Mouse (Mus musculus) embryonic facial prominence, embryonic 13.5 days (tissue): ENCODE measurements around the gene Srsf1. TPM values are rescaled to one million over a fixed set of nuclear protein-coding genes. Genes with fewer than 3 reads are reported as not detected.

Experiments
- ATAC-seq: fragments of 200-750 bp; cut with Nextera tagmentation; 2 replicates; pipeline ENCODE4 v1.8.0; 2017; ENCODE audit warnings: low read depth; ENCODE audit not compliant: insufficient number of reproducible peaks, insufficient read depth, low FRiP score, low TSS enrichment
- H3K27ac ChIP-seq: fragments of 300-500 bp; sonication (generic); 2 replicates; pipeline ENCODE4 v1.5.1; 2015; ENCODE audit warnings: moderate library complexity, mild to moderate bottlenecking, inconsistent platforms
- H3K27me3 ChIP-seq: fragments of 300-500 bp; sonication (generic); 2 replicates; pipeline ENCODE4 v1.6.1; 2015; ENCODE audit warnings: mild to moderate bottlenecking, inconsistent platforms
- H3K36me3 ChIP-seq: fragments of 300-500 bp; sonication (generic); 2 replicates; pipeline ENCODE4 v1.6.1; 2015; ENCODE audit warnings: mild to moderate bottlenecking, inconsistent platforms
- H3K4me1 ChIP-seq: fragments of 300-500 bp; sonication (generic); 2 replicates; pipeline ENCODE4 v1.6.1; 2015; ENCODE audit warnings: inconsistent platforms
- H3K4me2 ChIP-seq: fragments of 300-500 bp; sonication (generic); 2 replicates; pipeline ENCODE4 v1.6.1; 2015; ENCODE audit warnings: moderate library complexity, mild to moderate bottlenecking, inconsistent platforms
- H3K4me3 ChIP-seq: fragments of 300-500 bp; sonication (generic); 2 replicates; pipeline ENCODE4 v1.5.1; 2015; ENCODE audit warnings: mild to moderate bottlenecking, inconsistent platforms
- H3K9ac ChIP-seq: fragments of 300-500 bp; sonication (generic); 2 replicates; pipeline ENCODE4 v1.6.1; 2015; ENCODE audit warnings: mild to moderate bottlenecking, inconsistent platforms
- H3K9me3 ChIP-seq: fragments of 300-500 bp; sonication (generic); 2 replicates; pipeline ENCODE4 v1.6.1; 2016; ENCODE audit warnings: inconsistent platforms
- WGBS: fragments of 180-500 bp; shearing (Covaris S2); methylation state at CpG from one replicate; pipeline ENCODE4 v1.1.7; 2015; ENCODE audit warnings: mixed read lengths; 5-methylcytosine and 5-hydroxymethylcytosine counted together
- polyA plus RNA-seq: library from polyadenylated mRNA; unstranded; fragments of >200 nt; fragmentation: Nextera tagmentation; extraction: Ambion mirVana; gene quantifications from 2 replicates; pipeline ENCODE4 v1.2.1, GENCODE M21; 2015

The Srsf1 gene
- polyA plus RNA-seq, 1 experiment from 2014 or later = 374 TPM

DNA sequence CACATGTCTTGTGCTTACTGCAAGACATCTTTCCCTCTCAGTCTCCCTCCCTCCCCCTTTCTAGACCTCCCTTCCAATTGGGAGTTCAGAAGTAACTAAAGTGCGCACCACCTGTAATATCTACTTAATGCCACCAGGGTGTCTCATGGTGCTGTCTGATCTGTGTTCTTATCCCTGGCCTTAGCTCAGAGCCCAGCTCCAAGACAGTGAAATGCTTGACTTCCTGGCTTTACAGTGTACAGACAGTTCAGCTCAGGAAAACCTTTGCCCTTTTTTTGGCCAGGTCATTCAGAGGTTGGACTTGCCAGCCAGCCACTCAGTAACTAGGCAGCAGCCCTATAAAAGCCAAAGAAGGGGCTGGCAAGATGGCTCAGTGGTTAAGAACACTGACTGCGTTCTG is 12.0 kb downstream of the Srsf1 start:
- H3K4me2 ChIP-seq = no peak overlapping the region
- no peak overlapping the region for H3K9ac ChIP-seq
- no peaks in the 10 kb centered on the region for H3K4me1 ChIP-seq
- H3K9me3 ChIP-seq = no peaks in the 10 kb centered on the region
- H3K4me3 ChIP-seq = no peak overlapping the region
- H3K27ac ChIP-seq = no peak overlapping the region
- H3K36me3 ChIP-seq = no peaks in the 10 kb centered on the region
- H3K27me3 ChIP-seq = no peaks in the 10 kb centered on the region
- ATAC-seq = 0 out of 2 replicates have a peak, but pooled peaks have one; percentile 57
- WGBS = 43% methylated on average over 2 of the region's 2 CpGs

DNA sequence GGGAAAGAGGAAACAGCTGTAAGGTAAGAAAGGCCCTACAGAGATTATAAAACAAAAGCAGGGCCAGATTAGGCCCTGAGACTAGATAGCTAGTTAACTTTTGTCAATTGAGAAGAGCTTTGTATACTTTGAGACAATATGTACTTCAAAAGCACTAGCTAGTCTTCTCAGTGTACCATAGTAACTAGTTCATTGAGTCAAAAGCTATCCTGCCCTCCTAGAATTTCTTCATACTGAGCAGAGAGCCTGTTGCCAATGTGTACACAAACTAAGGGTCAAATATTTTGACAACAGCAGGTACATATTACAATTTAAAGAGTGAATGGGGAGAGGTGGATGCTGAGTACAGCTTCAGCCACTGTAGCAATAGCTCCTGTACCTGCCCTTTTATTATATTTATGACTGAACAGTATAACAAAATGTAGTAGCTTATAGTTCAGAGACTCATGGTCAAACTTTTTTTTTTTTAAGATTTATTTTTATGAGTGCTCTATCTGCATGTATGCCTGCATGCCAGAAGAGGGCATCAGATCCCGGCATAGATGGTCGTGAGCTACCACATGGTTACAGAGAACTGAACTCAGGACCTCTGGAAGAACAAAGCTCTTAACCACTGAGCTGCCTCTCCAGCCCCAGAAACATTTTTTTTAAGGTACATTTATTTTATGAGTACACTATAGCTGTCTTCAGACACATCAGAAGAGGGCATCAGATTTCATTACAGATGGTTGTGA is 14.9 kb downstream of the Srsf1 start:
- Histone ChIP-seq H3K27ac (no peak overlapping the region), H3K36me3 (no peaks in the 10 kb centered on the region), H3K27me3 (no peaks in the 10 kb centered on the region), H3K9ac (no peak overlapping the region), H3K4me1 (0 out of 2 replicates have a peak, but pooled peaks cover under 1% of the 10 kb centered on the region), H3K4me3 (no peak overlapping the region), H3K4me2 (no peak overlapping the region), H3K9me3 (no peaks in the 10 kb centered on the region)
- no peak for ATAC-seq
- WGBS = 80% methylated on average over 2 of the region's 2 CpGs

DNA sequence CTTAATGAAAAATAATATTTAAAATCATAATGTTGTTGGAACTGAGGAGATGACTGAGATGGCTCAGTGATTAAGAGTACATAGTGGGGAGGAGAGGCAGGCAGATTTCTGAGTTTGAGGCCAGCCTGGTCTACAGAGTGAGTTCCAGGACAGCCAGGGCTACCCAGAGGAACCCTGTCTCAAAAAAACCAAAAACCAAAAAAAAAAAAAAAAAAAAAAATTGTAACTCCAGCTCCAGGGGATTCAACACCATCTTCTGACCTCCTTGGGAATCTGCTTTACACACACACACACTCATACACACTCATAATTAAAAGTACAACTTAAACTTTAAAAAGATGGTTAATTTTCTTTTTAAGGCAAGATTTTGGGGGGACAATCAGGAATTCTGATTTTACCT is 18.6 kb downstream of the Srsf1 start:
- Histone ChIP-seq H3K4me3 (no peak overlapping the region), H3K36me3 (no peaks in the 10 kb centered on the region), H3K4me1 (peaks cover 16% of the 10 kb centered on the region), H3K4me2 (no peak overlapping the region), H3K9ac (no peak overlapping the region), H3K27ac (no peak overlapping the region), H3K27me3 (no peaks in the 10 kb centered on the region), H3K9me3 (no peaks in the 10 kb centered on the region)
- no peak for ATAC-seq

DNA sequence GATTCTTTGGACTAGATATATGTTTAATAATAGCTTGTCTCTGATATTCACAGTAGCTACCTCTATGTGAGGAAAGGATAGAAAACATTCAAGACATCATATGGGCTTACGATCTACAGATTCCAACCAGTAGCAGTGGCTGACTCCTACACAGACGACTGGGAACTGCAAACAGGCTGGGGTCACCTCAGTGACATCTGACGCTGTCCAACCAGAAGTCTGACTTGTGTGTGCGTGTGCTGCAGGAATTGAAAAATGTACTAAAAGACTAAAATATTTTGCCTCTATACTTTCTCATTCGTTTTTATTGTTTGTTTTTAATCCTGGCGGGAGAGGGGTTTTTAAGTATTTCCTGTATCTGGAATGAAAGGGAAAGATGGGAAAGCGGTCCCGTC is 20.0 kb downstream of the Srsf1 start:
- Histone ChIP-seq H3K4me1 (peaks cover 30% of the 10 kb centered on the region), H3K9me3 (no peaks in the 10 kb centered on the region), H3K4me2 (peak overlapping the region; percentile 82), H3K27me3 (no peaks in the 10 kb centered on the region), H3K4me3 (peak overlapping the region; percentile 96), H3K27ac (peak overlapping the region; percentile 97), H3K36me3 (no peaks in the 10 kb centered on the region), H3K9ac (peak overlapping the region; percentile 98)
- WGBS = 2% methylated on average over 8 of the region's 8 CpGs
- no peak for ATAC-seq

DNA sequence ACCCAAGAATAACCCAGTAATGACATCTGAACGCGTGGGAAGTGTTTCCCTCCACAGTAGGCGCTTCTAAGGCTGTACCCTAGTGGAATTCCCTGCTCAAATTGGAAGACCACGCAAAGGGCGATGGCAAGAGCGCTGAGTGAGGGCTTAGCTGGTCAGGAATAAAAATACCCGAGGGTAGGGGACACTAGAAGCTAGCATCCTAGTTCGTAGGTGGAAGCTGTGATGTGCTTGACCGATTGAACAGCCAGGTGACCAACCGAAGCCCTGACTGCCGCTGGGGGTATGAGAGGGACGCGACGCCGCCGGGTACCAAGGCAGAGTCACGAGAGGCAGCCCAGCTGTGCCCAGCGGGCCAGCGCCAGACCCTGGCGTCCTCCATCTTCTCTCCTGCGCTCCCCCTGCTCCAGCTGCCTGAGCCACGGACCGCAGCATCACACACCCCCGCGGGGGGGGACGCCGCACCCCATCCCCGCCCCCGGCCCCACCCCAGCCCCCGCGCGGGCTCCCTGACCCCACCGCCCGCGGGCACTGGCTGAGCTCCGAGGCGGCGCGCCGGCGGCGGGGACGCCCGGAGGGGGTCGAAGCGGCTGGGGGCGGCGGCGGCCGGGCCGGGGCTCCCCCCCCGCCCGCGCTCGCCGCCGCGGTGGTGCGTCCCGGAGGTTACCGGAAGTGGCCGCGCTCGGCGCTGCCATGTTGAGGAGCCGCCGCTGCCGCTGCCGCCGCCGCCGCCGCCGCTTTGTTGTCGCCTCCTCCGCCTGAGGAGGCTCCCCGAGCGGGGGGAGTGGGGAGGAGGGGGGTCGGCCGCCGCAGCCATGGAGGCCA is 20.6 kb downstream of the Srsf1 start, which contains the start of gene Vezf1:
Vezf1 (plus strand) TSS at position 694 of the 825 bp plus-strand sequence.
- peak; percentile 89 for ATAC-seq
- Histone ChIP-seq H3K9me3 (no peaks in the 10 kb centered on the region), H3K36me3 (no peaks in the 10 kb centered on the region), H3K4me3 (peak within 1 kb of the TSS; percentile 96), H3K4me1 (peaks cover 35% of the 10 kb centered on the region), H3K9ac (peak within 1 kb of the TSS; percentile 98), H3K27ac (peak within 1 kb of the TSS; percentile 97), H3K4me2 (peak within 1 kb of the TSS; percentile 82), H3K27me3 (no peaks in the 10 kb centered on the region)
- under 1% methylated on average over 31 of the region's 81 CpGs for WGBS

DNA sequence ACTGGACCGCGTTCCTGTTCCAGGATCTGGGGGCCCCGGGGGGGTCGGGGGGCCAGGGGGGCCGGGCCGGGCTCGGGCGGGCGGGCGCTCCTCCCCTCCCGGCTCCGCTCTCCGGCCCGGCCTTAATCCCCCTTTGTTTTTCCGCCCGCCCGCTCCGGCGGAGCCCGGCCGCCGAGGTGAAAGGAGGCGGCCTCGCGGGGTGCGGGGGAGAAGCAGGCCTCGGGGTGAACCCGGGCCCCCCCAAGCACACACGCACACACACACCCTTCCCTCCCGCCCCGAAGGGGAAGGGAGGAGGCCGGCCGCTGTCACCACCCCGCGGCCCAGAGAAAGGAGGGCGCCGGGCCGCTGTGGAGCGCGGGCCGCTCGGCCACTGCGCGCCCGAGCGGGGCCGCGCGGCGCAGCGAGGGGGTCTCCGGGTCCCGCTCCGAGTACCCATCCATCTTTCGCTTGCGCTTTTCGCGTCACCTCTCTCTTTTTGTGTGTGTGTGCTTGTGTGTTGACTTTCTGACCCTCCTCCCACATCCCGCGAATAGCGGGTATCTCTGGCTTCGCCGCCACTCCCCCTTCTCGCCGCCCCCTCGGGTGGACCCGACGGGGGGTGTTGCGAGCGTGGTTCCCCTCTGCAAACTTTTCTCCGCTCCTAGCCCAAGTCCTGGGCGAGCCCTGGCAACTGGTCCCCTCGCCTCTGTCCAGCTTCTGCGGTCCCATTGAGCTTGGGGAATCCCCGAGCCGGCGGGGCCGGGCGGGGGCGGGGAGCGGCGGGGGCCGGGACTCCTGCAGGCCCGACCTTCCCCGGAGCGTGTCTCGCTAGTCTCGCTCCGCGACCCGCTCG is 21.5 kb downstream of the Srsf1 start:
- H3K4me2 ChIP-seq = peak overlapping the region; percentile 82
- peaks cover 43% of the 10 kb centered on the region for H3K4me1 ChIP-seq
- peak overlapping the region; percentile 96 for H3K4me3 ChIP-seq
- H3K36me3 ChIP-seq = peaks cover 7% of the 10 kb centered on the region
- ATAC-seq = peak; percentile 65
- peak overlapping the region; percentile 98 for H3K9ac ChIP-seq
- WGBS = under 1% methylated on average over 69 of the region's 92 CpGs
- H3K27ac ChIP-seq = peak overlapping the region; percentile 97
- no peaks in the 10 kb centered on the region for H3K27me3 ChIP-seq
- H3K9me3 ChIP-seq = no peaks in the 10 kb centered on the region

DNA sequence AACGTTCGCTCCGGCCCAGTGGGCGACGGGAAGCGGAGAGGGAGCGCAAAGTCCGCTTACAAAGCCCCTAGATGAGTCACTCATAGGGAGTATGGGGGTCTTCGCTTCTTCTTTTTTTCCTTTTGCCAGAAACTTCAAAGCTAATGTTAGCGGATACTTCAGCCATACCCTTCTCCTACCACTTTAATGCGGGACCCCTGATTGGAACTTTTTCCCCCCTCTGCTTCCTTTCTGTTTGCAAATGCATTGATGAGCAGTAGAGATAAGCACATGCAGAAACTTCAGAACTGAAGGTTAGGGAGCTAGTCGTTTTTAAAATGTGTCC is 22.0 kb downstream of the Srsf1 start:
- H3K4me3 ChIP-seq = peak overlapping the region; percentile 96
- no peaks in the 10 kb centered on the region for H3K9me3 ChIP-seq
- ATAC-seq = no peak
- peak overlapping the region; percentile 98 for H3K9ac ChIP-seq
- peak overlapping the region; percentile 97 for H3K27ac ChIP-seq
- H3K27me3 ChIP-seq = no peaks in the 10 kb centered on the region
- peak overlapping the region; percentile 82 for H3K4me2 ChIP-seq
- peaks cover 13% of the 10 kb centered on the region for H3K36me3 ChIP-seq
- WGBS = under 1% methylated on average over 12 of the region's 12 CpGs
- H3K4me1 ChIP-seq = peaks cover 44% of the 10 kb centered on the region

DNA sequence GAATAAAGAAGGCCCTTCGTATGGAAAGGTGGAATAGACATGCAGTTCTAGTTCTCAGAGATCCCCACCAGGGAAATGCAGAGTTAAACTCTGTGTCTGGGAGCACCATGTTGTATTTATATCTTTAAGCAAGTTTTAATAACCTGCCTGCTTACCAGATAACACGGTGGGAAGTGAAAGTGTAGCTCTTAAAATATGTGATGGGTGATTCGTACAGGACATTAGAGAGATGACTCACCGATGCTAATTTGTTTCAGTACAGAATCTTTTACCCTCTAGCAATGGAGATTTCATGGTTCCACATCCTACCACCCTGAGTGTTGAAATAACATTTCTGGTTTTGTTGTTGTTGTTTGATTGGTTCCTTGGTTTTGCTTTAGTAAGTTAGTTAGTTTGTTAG is 23.2 kb downstream of the Srsf1 start:
- Histone ChIP-seq H3K9me3 (no peaks in the 10 kb centered on the region), H3K27ac (no peak overlapping the region), H3K4me2 (peak overlapping the region; percentile 82), H3K4me1 (peaks cover 49% of the 10 kb centered on the region), H3K9ac (0 out of 2 replicates have a peak overlapping the region, but pooled peaks have one; percentile 2), H3K27me3 (no peaks in the 10 kb centered on the region), H3K36me3 (peaks cover 22% of the 10 kb centered on the region), H3K4me3 (peak overlapping the region; percentile 96)
- 12% methylated on average over 4 of the region's 4 CpGs for WGBS
- ATAC-seq = no peak

DNA sequence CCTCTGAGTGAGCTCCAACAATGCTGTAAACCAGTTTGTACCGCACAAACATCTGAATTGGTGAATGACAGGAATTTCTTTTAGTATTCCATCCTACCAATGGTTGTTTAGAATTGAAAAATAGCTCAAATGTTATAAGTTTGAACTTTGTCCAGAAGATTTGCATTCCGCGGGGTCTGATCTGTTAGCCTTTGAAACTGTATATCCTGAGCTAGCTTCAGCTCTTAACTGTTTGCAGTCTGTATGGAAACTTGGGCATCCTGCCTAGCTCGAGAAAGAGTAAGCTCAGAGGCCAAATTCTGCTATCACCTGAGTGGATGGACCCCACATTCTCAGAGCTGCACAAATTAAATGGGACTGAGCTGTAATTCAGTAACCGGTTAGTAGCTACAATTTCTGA is 23.9 kb downstream of the Srsf1 start:
- Histone ChIP-seq H3K9me3 (no peaks in the 10 kb centered on the region), H3K4me1 (peaks cover 49% of the 10 kb centered on the region), H3K27me3 (no peaks in the 10 kb centered on the region), H3K4me2 (peak overlapping the region; percentile 82), H3K36me3 (peaks cover 28% of the 10 kb centered on the region), H3K4me3 (peak overlapping the region; percentile 96), H3K9ac (peak overlapping the region; percentile 58; the same call in 1 of the 2 replicates), H3K27ac (no peak overlapping the region; the same call in 1 of the 2 replicates)
- ATAC-seq = no peak
- WGBS = 20% methylated on average over 5 of the region's 5 CpGs

DNA sequence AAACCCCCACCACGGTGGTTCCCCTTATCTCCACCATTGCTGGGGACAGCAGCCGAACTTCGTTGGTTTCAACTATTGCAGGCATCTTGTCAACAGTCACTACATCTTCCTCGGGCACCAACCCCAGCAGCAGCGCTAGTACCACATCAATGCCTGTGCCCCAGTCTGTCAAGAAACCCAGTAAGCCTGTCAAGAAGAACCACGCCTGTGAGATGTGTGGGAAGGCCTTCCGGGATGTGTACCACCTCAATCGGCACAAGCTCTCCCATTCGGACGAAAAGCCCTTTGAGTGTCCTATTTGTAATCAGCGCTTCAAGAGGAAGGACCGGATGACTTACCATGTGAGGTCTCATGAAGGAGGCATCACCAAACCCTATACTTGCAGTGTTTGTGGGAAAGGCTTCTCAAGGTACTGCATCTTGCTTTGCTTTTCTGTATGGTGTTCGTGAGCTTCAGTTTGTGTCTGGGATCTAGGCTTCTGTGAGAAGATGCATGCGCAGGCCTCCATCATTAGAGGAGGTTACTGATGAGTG is 26.2 kb downstream of the Srsf1 start:
- Histone ChIP-seq H3K9me3 (no peaks in the 10 kb centered on the region), H3K4me1 (peaks cover 44% of the 10 kb centered on the region), H3K27me3 (no peaks in the 10 kb centered on the region), H3K27ac (no peak overlapping the region), H3K4me2 (no peak overlapping the region), H3K9ac (no peak overlapping the region), H3K36me3 (peaks cover 48% of the 10 kb centered on the region), H3K4me3 (no peak overlapping the region)
- ATAC-seq = no peak
- 80% methylated on average over 14 of the region's 14 CpGs for WGBS

DNA sequence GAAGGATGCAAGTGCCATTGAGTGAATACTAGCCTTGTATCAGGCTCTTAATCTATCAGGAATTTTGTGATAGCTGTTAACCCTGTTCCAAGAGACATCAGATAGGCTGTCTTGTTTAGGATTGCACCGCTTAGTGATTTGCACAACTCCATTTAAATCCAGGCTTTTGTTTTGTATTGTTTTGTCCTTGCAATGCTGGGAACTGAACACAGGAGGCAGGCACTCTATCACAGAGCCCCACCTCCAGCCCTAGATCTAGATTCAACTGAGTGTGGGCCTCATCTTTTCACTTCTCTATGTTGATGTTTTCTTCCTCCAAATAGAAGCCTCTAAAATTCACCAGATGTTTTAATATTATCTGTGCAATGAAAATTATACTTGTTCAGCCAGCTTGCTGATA is 28.5 kb downstream of the Srsf1 start:
- no peak overlapping the region for H3K4me3 ChIP-seq
- H3K9me3 ChIP-seq = no peaks in the 10 kb centered on the region
- no peak overlapping the region for H3K27ac ChIP-seq
- no peak overlapping the region for H3K9ac ChIP-seq
- WGBS = 70% methylated on average over 1 of the region's 1 CpGs
- no peaks in the 10 kb centered on the region for H3K27me3 ChIP-seq
- no peak for ATAC-seq
- peaks cover 34% of the 10 kb centered on the region for H3K4me1 ChIP-seq
- H3K4me2 ChIP-seq = no peak overlapping the region
- H3K36me3 ChIP-seq = peaks cover 70% of the 10 kb centered on the region
